Mouse (Mus musculus) thymus, postnatal 4 days (tissue): ENCODE measurements around the gene Dnm1.

Experiments
- DNase-seq: peaks from one replicate; pipeline ENCODE4 v3.0.0; 2021

Dnm1 gene

DNA sequence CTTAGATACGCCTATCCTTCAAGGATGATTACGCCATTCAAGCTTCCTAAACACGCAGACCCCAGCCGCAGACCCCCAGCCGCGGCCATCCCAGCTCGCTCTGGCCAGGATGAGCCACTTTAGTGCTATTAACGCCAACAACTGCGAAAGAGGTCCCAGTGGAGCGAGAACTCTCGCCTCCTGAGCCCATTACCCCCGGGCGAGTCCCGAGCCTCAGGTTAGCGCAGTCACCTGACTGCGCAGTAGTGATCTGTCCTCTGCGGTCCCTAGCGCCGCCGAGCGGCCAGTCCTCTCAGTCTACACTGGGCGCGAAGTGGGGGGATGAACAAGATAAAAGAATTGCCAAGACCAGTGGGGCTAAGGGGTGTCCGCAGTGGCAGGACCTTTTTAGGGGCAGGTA, 8.3 kb upstream of the Dnm1 start:
- DNase-seq, result peak; percentile 75

- peak; percentile 84 for DNase-seq
Measured at GRCm38 (mm10) chr2:32360741-32361140, 7.6 kb upstream of the Dnm1 start.

DNA sequence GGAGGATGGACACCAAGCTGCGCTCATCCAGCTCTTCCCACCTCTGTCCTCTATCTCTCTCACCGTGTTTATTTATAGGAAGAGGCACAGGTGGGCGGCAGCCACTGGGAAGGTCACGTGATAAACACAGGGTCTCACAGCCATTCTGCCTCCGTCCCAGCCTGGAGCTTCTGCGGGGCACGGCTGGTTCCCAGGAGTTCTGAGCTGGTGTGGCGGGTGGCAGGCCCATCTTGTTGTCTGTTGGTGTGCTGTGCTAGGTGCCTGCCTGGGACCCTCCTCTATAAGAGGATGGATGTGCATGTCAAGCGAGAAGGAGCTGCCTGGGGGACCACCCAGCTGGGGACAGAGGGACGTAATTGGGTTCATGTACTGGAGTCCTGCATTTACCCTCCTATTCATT, 5.2 kb upstream of the Dnm1 start:
- no peak for DNase-seq

DNA sequence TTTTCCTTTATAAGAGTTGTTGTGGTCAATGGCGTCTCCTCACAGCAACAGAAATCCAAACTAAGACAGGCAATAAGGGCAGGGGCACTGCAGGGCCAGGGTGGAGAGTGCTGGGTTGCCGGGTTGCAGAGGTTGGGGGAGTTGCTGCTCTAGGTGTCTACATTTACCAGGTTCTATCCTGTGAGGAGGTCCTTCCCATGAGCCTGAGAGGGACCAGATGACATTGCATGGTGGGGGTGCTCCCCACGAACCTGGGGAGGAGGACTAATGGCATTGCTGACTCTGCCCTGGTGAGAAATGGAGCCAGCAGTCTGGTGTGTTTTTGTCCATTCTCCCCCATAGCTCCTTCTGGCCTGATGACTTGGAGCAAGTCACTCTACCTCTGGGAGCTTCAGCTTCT, 4.6 kb upstream of the Dnm1 start:
- no peak for DNase-seq

GRCm38 (mm10) chr2:32356216-32356615, 3.1 kb upstream of the Dnm1 start:
- no peak for DNase-seq

GRCm38 (mm10) chr2:32354336-32354895, 1.3 kb upstream of the Dnm1 start:
- no peak for DNase-seq

DNA sequence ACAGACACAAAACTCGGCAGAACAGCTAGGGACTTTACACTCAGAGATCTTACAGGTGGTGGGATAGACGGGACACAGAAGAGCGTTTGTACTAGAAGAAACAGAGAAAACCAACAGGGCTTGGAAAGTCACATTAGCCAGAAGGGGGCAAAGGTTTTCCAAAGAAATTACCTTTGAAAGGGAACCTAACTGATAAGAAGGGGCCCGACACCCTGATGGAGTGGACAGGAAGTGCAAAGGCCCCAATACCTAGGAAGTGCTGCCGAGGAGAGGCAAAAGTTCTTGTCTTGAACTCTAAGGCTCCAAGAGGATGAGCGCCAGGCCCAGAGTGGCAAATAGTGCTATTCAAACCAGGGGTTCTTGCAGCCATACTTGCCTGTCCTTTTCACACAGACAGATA, 698 bp upstream of the Dnm1 start:
- no peak for DNase-seq

DNA sequence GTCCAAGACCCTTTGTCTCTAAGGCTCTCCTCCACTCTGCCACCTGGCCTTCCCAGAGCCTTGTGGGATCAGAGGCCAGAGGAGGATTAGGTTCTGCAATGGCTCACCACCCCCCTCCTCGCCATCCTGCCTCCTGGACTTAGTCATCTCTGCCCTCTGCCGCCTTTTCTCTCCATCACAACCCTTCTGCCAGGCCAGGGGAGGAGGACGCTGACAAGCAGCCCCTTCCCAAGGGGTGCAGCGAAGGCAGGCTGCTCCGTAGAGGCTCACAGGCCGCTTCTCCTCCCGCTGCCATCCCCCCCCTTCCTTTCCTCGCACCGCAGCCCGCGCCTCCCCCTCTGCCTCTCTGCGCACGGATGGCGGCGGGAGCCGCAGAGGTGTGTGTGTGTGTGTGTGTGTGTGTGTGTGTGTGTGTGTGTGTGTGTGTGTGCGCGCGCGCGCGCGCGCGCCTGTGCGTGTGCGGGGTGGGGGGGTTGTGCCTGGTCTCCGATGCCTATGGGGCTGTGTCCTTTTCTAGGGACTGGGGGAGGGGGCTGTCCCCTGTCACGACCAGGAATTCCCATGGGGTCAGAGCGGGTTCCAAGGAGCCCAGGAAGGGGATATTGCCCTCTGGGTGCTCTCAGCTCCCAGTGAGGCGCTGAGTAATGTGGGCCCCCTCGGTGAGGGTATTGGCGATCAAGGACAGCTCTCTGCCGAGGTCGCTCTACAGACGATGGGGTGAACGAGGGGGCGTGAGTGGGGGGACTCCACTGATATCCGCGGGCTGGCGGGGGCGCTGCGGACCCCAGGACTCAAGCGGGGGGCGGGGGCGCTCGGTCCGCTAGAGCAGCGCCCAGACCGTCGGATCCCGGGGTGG, 759 bp downstream of the Dnm1 start, which contains the start of gene Ciz1:
Gene Ciz1, plus strand, starts transcription at position 177 of the 856 bp plus-strand sequence.
- DNase-seq, result peak; percentile 68

GRCm38 (mm10) chr2:32351471-32351961, 1.6 kb downstream of the Dnm1 start:
- peak; percentile 31 for DNase-seq

DNA sequence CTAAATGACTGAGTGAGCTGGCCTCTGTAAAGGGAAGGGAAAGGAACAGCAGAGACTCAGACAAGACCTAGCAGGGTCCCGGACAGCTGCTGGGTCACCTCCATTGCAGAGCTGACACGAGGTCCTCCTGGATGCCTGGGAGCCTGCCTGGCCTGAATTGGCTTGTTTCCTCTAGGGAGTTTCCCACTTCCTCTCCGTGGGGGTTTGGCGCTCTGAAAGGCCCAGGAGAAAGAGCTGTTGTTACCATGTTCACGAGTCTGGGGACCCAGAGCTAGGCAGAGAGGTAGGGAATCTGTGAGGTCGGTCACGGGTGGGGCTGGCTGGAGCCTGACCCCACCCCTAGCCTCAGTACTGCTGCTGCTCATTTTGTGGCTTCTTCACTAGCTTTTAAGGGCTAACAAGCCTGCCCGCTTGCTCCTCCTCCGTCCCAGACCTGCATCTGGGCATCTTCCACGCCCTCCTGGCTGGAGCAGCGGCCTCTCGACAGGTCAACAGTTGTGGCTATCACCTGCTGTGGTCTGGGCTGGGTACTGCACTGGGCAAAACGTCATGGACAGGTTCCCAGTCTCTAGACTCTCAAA, 2.6 kb downstream of the Dnm1 start:
- no peak for DNase-seq

GRCm38 (mm10) chr2:32349625-32350255, 3.4 kb downstream of the Dnm1 start:
- DNase-seq, result no peak

DNA sequence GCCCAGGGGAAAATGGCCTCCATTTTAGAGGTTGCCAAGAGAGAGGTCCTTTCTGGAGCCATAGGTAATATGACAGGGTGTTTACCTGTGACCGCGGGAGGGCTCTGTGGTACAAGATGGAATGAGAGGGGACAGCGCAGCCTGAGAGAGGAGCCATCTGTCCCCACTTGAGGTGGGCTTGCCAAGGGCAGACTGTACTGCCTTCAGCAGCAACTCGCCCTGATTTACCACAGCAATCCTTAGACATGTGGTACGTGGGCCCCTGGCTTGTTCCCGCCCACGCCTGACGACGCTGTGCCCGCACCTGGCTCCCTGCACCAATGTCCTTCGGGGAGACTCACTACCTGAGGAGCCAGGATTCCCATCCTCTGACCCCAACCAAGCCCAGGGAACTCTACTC, 4.8 kb downstream of the Dnm1 start:
- DNase-seq, result no peak

GRCm38 (mm10) chr2:32347019-32347418, 6.1 kb downstream of the Dnm1 start:
- DNase-seq, result no peak

- DNase-seq, result no peak
Measured at GRCm38 (mm10) chr2:32344598-32345321, 8.4 kb downstream of the Dnm1 start.

- no peak for DNase-seq
Measured at GRCm38 (mm10) chr2:32344056-32344455, 9.1 kb downstream of the Dnm1 start.

DNA sequence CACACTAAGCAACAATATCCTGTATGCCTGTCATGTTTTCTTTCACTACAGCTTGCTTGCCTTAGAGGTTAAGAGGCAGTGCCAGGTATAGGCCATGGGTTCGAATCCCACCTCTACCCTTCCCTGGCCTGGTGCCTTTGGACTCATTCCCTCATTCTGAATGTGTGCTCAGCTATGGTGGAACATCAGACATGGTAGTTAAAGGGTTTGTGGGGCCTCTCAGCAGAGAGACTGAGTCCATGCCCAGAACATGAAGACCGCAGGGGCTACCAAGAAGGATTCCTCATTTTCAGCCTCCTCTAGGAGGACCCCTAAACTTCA, 9.8 kb downstream of the Dnm1 start:
- no peak for DNase-seq

- no peak for DNase-seq
Measured at GRCm38 (mm10) chr2:32342539-32343350, 10.4 kb downstream of the Dnm1 start.

GRCm38 (mm10) chr2:32342039-32342438, 11.1 kb downstream of the Dnm1 start:
- DNase-seq, result no peak

DNA sequence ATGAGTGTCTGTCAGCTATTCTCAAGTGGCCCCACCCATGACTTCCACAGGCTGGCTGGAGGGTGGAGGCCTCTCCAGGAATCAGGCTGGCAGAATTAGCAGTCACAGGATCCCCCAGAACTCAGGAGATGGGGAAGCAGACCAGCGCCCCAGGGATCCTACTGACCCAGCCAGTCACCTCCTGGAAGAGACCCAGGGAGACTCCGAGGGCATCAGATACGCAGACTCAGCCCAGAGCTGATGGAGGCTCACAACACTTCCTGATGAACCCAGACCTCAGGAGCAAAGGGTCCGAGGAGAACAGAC, 11.6 kb downstream of the Dnm1 start:
- no peak for DNase-seq

DNA sequence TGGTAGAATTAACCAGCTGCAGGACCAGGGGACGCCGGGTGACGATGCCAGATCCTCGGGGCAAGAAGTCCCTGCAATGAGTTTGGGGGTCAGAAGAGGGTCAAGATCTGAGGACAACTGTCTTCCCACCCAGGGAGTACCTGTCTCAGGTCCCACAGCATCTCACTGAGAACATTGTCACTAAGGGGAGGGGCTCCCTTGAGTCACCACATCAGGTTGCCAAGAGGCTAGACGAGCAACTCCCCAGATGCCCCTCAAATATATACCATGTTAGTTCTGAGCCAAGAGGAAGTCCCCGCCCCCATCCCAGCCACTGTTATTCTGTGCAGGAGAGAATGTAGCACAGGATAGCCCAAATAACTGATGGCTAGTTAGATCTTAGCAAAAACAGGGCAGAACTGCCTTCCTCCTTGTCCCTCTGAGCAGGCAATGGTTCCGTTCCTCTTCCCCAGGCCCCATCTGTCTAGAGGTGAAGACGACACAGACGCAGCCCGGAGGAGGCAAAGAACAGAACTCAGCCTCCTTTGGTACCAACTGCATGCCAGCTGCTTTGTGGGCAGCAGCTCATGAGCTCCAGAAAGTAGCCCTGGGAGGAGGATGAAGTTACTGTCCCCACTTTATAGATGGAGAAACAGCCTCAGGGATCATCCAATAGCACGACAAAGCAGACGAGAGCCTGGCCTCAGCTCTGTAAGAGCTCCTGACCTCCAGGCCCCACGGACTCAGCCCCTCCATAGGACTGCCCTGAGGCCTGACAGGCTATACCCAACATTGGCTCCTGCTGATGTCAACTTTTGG, 12.1 kb downstream of the Dnm1 start:
- DNase-seq, result no peak

DNA sequence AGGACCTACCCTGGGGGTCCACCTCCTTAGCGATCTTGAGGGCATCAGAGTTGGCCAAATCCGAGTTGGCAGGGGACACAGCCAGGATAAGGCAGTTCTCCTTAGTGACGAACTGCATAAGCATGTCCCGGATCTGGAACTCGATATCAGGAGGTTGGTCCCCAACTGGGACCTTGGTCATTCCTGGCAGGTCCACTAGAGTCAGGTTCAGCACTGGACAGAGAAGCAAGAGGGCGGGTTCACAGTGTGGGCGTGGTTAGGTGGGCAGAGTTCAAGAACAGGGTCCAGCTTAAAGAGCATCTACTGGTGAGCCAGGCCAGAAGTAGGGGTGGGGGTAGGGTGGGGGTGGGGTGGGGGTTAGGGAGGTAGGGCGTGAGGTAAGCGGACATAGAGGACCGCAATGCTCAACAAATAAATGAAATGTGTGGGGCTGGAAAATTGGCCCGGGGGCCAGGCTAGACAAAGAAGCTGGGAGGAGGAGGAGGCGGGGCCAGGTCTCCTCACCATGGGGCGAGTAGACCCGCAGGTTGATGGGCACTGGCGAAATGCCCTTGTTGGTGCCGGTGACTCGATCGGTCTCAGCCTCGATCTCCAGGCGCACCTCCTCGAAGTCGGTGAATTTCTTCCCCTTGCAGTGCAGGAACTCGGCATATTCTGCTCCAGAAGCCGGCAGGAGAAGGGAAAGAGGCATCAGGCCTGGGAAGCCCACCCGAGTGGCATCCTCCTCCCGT, 13.1 kb downstream of the Dnm1 start:
- DNase-seq, result no peak
